Mouse (Mus musculus) hindbrain, embryonic 10.5 days (tissue): ENCODE measurements around the gene Rai14. TPM values are rescaled to one million over a fixed set of nuclear protein-coding genes. Genes with fewer than 3 reads are reported as not detected.

Experiments
- DNase-seq: peaks from one replicate; pipeline ENCODE4 v3.0.0-alpha.2; 2017; ENCODE audit warnings: low spot score
- H3K27ac ChIP-seq: fragments of 300-500 bp; sonication (generic); 2 replicates; pipeline ENCODE4 v1.5.1; 2016; ENCODE audit warnings: mild to moderate bottlenecking, moderate library complexity
- H3K27me3 ChIP-seq: fragments of 300-500 bp; sonication (generic); 2 replicates; pipeline ENCODE4 v1.6.1; 2016; ENCODE audit warnings: mild to moderate bottlenecking; ENCODE audit not compliant: poor library complexity, insufficient read depth, severe bottlenecking
- H3K36me3 ChIP-seq: fragments of 300-500 bp; sonication (generic); 2 replicates; pipeline ENCODE4 v1.6.1; 2016; ENCODE audit warnings: mild to moderate bottlenecking, moderate library complexity
- H3K4me1 ChIP-seq: fragments of 300-500 bp; sonication (generic); replicated peaks from 2 replicates; pipeline ENCODE4 v1.6.1; 2016; ENCODE audit warnings: mild to moderate bottlenecking
- H3K4me3 ChIP-seq: fragments of 300-500 bp; sonication (generic); 2 replicates; pipeline ENCODE4 v1.5.1; 2016; ENCODE audit warnings: mild to moderate bottlenecking, moderate library complexity
- H3K9me3 ChIP-seq: fragments of 300-500 bp; sonication (generic); 2 replicates; pipeline ENCODE4 v1.6.1; 2016; ENCODE audit warnings: mild to moderate bottlenecking, moderate library complexity
- WGBS: fragments of 180-500 bp; shearing (Covaris S2); methylation state at CpG from one replicate; pipeline ENCODE4 v1.1.7; 2016; 5-methylcytosine and 5-hydroxymethylcytosine counted together
- polyA plus RNA-seq: library from polyadenylated mRNA; unstranded; fragments of >200 nt; fragmentation: Nextera tagmentation; extraction: Ambion mirVana; gene quantifications from 2 replicates; pipeline ENCODE4 v1.2.1, GENCODE M21; 2016

The Rai14 gene
- polyA plus RNA-seq, 1 experiment from 2014 or later, result 72.2 TPM

GRCm38 (mm10) chr15:10608508-10609098 lies 105.8 kb downstream of the Rai14 start:
- DNase-seq, result no peak
- Histone ChIP-seq H3K27ac (no peak overlapping the region), H3K36me3 (peaks cover 74% of the 10 kb centered on the region), H3K27me3 (no peaks in the 10 kb centered on the region), H3K9me3 (peaks cover 11% of the 10 kb centered on the region), H3K4me3 (no peak overlapping the region), H3K4me1 (no peaks in the 10 kb centered on the region)
- 88% methylated on average over 6 of the region's 6 CpGs for WGBS

GRCm38 (mm10) chr15:10599413-10599812 lies 115.0 kb downstream of the Rai14 start:
- H3K9me3 ChIP-seq, result peaks cover 7% of the 10 kb centered on the region

GRCm38 (mm10) chr15:10598259-10599225 lies 115.9 kb downstream of the Rai14 start:
- H3K36me3 ChIP-seq, result peaks cover 46% of the 10 kb centered on the region
- peak overlapping the region; percentile 76 for H3K27ac ChIP-seq
- H3K4me1 ChIP-seq, result peaks cover 40% of the 10 kb centered on the region
- H3K4me3 ChIP-seq, result no peak overlapping the region
- H3K9me3 ChIP-seq, result no peaks in the 10 kb centered on the region
- WGBS, result 38% methylated on average over 16 of the region's 16 CpGs
- H3K27me3 ChIP-seq, result no peaks in the 10 kb centered on the region
- peak; percentile 28 for DNase-seq

More at GRCm38 (mm10) chr15:10599413-10599812, 115.0 kb downstream of the Rai14 start:
- Histone ChIP-seq H3K27me3 (no peaks in the 10 kb centered on the region), H3K36me3 (peaks cover 48% of the 10 kb centered on the region), H3K4me1 (peaks cover 40% of the 10 kb centered on the region), H3K27ac (peak overlapping the region; percentile 29; the same call in 1 of the 2 replicates), H3K4me3 (no peak overlapping the region)
- WGBS, result 74% methylated on average over 7 of the region's 7 CpGs
- DNase-seq, result no peak

- H3K4me1 ChIP-seq, result peaks cover 40% of the 10 kb centered on the region
- H3K27me3 ChIP-seq, result no peaks in the 10 kb centered on the region
- no peaks in the 10 kb centered on the region for H3K9me3 ChIP-seq
- H3K27ac ChIP-seq, result no peak overlapping the region
- DNase-seq, result no peak
- H3K4me3 ChIP-seq, result no peak overlapping the region
- H3K36me3 ChIP-seq, result peaks cover 54% of the 10 kb centered on the region
- whole genome bisulfite sequencing, result 91% methylated on average over 9 of the region's 9 CpGs
Measured at GRCm38 (mm10) chr15:10596871-10597270, 117.6 kb downstream of the Rai14 start.

- Histone ChIP-seq H3K27ac (no peak overlapping the region), H3K36me3 (peaks cover 63% of the 10 kb centered on the region), H3K4me1 (peaks cover 32% of the 10 kb centered on the region), H3K4me3 (no peak overlapping the region), H3K27me3 (no peaks in the 10 kb centered on the region), H3K9me3 (no peaks in the 10 kb centered on the region)
- DNase-seq, result no peak
- WGBS, result 91% methylated on average over 6 of the region's 6 CpGs
Measured at GRCm38 (mm10) chr15:10595408-10595807, 119.0 kb downstream of the Rai14 start.

GRCm38 (mm10) chr15:10594910-10595309 lies 119.5 kb downstream of the Rai14 start:
- Histone ChIP-seq H3K27me3 (no peaks in the 10 kb centered on the region), H3K4me3 (no peak overlapping the region), H3K36me3 (peaks cover 63% of the 10 kb centered on the region), H3K9me3 (no peaks in the 10 kb centered on the region), H3K4me1 (peaks cover 27% of the 10 kb centered on the region), H3K27ac (no peak overlapping the region)
- 91% methylated on average over 10 of the region's 10 CpGs for WGBS
- DNase-seq, result no peak

GRCm38 (mm10) chr15:10593094-10593493 lies 121.3 kb downstream of the Rai14 start:
- Histone ChIP-seq H3K27ac (no peak overlapping the region), H3K27me3 (no peaks in the 10 kb centered on the region), H3K4me3 (no peak overlapping the region), H3K36me3 (peaks cover 82% of the 10 kb centered on the region), H3K4me1 (peaks cover 9% of the 10 kb centered on the region), H3K9me3 (no peaks in the 10 kb centered on the region)
- WGBS, result 92% methylated on average over 6 of the region's 6 CpGs
- DNase-seq, result no peak

GRCm38 (mm10) chr15:10586565-10586964 lies 127.9 kb downstream of the Rai14 start:
- Histone ChIP-seq H3K4me1 (no peaks in the 10 kb centered on the region), H3K27me3 (no peaks in the 10 kb centered on the region), H3K36me3 (peaks cover 84% of the 10 kb centered on the region), H3K4me3 (no peak overlapping the region), H3K9me3 (no peaks in the 10 kb centered on the region), H3K27ac (no peak overlapping the region)
- WGBS, result 78% methylated on average over 2 of the region's 2 CpGs
- DNase-seq, result no peak

GRCm38 (mm10) chr15:10584359-10585187 lies 129.9 kb downstream of the Rai14 start:
- H3K27me3 ChIP-seq, result no peaks in the 10 kb centered on the region
- no peak overlapping the region for H3K4me3 ChIP-seq
- whole genome bisulfite sequencing, result 85% methylated on average over 10 of the region's 10 CpGs
- H3K4me1 ChIP-seq, result no peaks in the 10 kb centered on the region
- H3K9me3 ChIP-seq, result no peaks in the 10 kb centered on the region
- H3K36me3 ChIP-seq, result peaks cover 69% of the 10 kb centered on the region
- no peak for DNase-seq
- H3K27ac ChIP-seq, result no peak overlapping the region

GRCm38 (mm10) chr15:10583408-10583807 lies 131.0 kb downstream of the Rai14 start:
- Histone ChIP-seq H3K27ac (no peak overlapping the region), H3K27me3 (no peaks in the 10 kb centered on the region), H3K4me3 (no peak overlapping the region), H3K9me3 (no peaks in the 10 kb centered on the region), H3K4me1 (no peaks in the 10 kb centered on the region), H3K36me3 (peaks cover 67% of the 10 kb centered on the region)
- 54% methylated on average over 8 of the region's 8 CpGs for WGBS
- DNase-seq, result peak; percentile 58

GRCm38 (mm10) chr15:10579159-10579558 lies 135.3 kb downstream of the Rai14 start:
- Histone ChIP-seq H3K36me3 (peaks cover 67% of the 10 kb centered on the region), H3K27me3 (no peaks in the 10 kb centered on the region), H3K4me1 (no peaks in the 10 kb centered on the region), H3K9me3 (no peaks in the 10 kb centered on the region), H3K27ac (no peak overlapping the region), H3K4me3 (no peak overlapping the region)
- no peak for DNase-seq
- WGBS, result 93% methylated on average over 3 of the region's 3 CpGs

GRCm38 (mm10) chr15:10566486-10566885 lies 147.9 kb downstream of the Rai14 start:
- H3K36me3 ChIP-seq, result peaks cover 57% of the 10 kb centered on the region
- H3K9me3 ChIP-seq, result no peaks in the 10 kb centered on the region
- no peaks in the 10 kb centered on the region for H3K27me3 ChIP-seq
- H3K4me1 ChIP-seq, result no peaks in the 10 kb centered on the region
- 89% methylated on average over 7 of the region's 7 CpGs for WGBS
- DNase-seq, result no peak
- H3K27ac ChIP-seq, result no peak overlapping the region
- H3K4me3 ChIP-seq, result no peak overlapping the region
